Mouse (Mus musculus) B cell, adult 2 months (primary cell): ENCODE measurements around the gene Slc12a1.
A peak's percentile ranks its signal among the peaks of the same experiment; 100 is the strongest.
"Not testable (repeated sequence)": the region's sequence is repeated elsewhere in the genome, so short reads cannot be mapped to it uniquely, and the experiment has no call there.

Experiments used
- DNase-seq, 2 experiments: peaks; one replicate each; pipeline ENCODE4 v3.0.0; 2022

Gene Slc12a1

GRCm38 (mm10) chr2:125152388-125152787 lies at the start of gene Slc12a1:
Gene Slc12a1 (plus strand): TSS chr2:125152505.
- DNase-seq: no peak

DNA sequence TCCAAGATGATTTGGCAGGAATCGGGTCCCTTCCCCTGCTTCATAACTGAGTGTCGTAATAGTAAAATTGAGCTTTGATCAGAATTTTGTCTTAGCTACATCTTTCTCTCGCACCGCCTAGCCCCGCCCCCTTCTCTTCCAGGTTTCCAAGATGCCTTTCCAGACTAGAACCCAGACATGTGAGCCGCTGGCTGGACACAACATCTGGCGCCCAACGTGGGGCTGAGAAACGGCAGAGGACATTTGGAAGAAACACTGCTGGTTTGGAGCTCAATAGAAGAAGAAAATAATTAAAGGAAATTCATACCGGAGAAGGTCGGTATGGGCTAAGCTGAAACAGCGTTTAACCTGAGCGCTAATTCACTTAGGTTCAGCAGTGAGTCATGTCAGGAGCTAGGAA lies 47.8 kb upstream of the Slc12a1 start:
- not testable (repeated sequence) for DNase-seq

GRCm38 (mm10) chr2:125106536-125106935 lies 45.8 kb upstream of the Slc12a1 start:
- DNase-seq: not testable (repeated sequence)

GRCm38 (mm10) chr2:125119381-125120110 lies 32.8 kb upstream of the Slc12a1 start:
- no peak for DNase-seq

DNA sequence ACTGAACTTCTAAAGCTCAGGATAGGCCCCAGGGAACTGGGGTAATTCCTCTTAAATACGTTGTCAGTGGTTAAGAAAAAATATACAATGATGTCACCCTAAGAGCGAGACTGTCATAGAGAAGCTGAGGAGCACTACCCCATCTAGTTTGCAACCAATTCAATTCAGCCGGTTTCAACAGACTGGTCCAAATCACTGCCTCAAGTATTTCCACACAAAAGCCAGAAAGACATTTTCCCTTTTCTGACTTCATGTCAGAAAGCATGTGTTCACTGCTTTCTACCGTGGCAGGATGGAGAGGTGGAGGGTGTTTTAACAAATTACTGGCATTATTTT lies 30.0 kb upstream of the Slc12a1 start:
- DNase-seq: no peak

GRCm38 (mm10) chr2:125122624-125123476 lies 29.5 kb upstream of the Slc12a1 start:
- peak; percentile 55 to 64 for DNase-seq

DNA sequence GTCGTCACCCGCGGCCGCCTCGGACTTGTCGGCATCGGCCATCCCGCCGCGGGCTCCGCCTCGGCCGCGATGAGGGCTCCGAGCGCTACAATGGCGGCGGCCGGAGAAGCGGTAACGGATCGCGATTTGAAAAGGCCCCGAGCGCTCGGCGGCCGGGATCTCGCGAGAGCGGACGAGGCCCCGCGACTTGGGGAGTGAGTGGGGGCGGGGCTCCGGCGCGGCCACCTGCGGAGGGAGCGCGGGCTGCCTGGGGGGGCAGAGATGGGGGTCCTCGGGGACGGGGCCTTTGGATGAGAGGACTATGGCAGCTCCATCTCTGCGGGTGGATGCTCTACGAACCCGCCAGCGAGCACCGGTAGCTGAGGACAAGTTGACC lies 28.8 kb upstream of the Slc12a1 start, which contains the start of gene Myef2:
Myef2 (minus strand) TSS at position 185 of the 376 bp plus-strand sequence.
- peak; percentile 89 to 91 for DNase-seq

DNA sequence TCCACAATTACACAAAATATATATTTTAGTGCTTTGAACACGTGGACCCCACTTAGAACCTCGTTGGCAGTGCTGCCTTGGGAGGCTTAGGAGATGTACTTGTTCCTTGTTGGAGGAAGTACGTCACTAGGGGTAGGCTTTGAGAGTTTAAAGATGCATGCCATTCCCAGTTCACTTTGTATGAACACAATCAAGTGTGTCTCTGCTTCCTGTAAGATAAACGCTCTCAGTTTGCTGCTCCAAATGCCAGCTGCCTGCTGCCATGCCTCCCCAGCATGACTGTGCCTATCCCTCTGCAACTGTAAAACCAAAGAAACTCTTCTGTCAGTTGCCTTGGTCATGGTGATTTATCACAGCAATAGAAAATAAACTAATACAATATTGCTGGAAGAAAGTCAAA lies 26.5 kb upstream of the Slc12a1 start:
- no peak for DNase-seq

DNA sequence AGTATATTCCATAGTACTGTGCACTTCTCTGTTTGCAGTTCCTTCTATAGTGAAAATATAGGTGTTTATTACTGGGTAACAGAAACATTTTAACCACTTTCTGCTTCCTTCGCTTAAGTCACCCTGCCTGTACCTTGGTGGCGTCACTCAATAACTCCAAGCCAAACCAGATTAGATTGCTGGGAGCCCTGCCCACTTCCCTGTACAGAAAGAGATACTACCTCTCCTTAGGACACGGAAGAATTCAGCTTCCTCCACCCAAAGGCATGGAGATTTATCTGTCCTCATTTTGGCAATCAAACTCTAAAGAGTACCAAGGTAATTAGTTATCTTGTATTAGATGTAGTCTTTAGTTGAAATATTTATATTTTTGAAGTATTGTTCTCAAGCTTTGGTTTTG lies 25.5 kb upstream of the Slc12a1 start:
- DNase-seq: no peak

- no peak for DNase-seq
Observed at GRCm38 (mm10) chr2:125134113-125134512, 18.2 kb upstream of the Slc12a1 start.

DNA sequence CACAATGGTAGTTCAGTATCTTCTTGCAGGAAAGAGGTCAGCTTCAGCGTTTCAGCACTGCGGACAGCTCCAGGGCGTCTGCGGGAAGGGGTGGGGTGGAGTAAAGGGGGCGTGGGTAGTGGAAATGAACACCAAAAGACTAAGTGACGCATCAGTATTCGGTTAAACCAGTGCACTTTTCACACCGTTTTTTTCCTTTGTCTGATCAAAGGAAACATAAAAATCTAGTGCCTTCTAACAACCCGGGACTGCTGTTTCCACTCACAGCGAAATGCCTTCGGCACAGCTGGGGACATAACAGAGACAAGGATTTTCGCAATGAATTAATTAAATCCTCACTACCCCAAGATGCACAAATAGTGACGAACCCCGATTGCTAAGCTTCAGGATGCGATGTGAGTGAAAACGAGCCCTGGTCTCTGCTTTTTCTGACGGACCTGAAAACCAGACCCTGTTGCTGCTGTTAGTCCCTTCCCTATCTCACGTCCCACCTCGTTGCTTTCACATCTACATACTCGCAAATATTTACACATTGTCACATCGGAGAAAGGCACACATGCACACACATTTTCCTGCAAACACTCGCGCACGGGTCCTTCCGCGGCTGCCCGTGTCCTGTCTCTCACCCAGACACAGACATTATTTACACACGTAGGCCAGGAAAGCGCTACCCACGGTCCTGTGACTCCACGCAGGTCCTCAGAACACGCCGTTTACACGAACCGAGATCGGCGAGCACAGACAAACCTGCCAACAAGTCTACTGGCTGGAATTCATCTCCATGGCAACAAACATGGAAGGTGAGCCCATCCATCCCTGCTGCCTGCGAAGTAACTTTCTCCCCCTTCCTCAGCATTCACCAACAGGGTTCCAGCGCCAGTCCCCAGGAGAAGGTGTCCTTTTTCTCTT lies 16.1 kb upstream of the Slc12a1 start, which contains the start of gene Ctxn2:
Ctxn2 (plus strand) TSS at position 790 of the 909 bp plus-strand sequence.
- peak; percentile 70 to 74 for DNase-seq

DNA sequence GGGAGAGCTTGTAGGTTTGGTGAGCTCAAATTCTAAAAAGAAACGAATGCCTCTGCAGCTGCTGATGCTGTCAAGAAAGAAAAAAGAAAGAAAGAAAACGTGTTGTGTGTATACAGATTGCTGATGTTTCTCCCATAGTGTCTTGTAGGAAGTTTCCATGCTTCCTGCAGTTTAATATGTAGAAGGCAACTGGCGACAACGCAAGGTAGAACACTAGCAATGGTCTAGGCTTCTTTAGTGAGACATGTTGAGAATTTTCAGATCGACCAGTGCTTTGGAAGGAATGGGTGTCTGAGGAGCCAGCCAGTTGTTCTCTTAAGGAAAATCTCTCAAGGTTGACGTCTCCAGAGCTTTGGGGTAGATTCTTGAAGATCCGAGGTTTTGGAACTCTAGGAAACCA lies 15.5 kb upstream of the Slc12a1 start:
- DNase-seq: no peak

DNA sequence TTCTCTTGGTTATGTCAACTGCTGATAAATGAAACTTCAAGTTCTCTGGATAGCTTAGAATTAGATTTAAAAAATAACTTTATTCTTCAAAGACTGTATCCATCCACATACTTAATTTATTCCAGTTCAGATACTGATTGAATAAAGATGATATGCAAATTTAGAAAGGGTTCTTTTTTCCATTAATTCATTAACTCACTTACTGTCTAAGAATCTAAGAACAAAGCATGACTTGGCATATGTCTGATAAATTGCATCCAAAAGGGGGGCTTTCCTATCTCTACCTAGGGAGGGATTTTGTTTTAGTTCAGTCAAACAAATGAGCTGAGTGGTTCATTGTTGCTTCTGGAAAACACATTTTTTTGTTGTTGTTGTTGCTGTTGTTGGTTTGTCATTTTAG lies 10.0 kb upstream of the Slc12a1 start:
- no peak for DNase-seq

GRCm38 (mm10) chr2:125154294-125154693 lies 2.0 kb downstream of the Slc12a1 start:
- no peak for DNase-seq

GRCm38 (mm10) chr2:125155504-125155903 lies 3.2 kb downstream of the Slc12a1 start:
- DNase-seq: no peak

- no peak for DNase-seq
Observed at GRCm38 (mm10) chr2:125162012-125162470, 9.7 kb downstream of the Slc12a1 start.

DNA sequence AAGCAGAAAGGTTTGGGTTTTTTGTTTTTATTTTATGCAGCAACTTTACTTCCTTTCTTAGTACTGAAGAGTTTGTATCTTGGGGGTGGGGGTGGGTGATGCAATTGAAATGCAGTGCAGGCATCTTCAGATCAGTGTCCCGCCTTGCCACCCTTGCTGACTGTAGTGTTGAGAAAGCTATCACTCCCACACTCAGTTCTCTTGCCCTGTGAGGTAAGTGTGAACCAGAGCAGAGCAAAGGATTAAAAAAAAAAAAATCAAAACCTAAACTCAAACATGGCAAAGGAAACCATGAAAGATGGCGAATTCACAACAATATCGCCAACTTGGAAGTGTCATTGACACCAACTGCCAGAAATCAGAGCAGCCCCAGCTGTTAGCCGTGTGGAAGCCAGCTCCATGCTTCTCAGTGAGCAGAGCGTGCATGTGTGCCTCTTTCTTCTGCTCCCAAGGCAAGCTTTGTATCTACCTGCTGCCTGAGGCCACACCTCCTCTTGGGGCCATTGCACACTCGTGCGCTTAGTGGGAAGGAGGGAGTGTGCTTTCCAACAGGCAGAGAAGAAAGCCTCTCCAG lies 26.0 kb downstream of the Slc12a1 start:
- no peak for DNase-seq

DNA sequence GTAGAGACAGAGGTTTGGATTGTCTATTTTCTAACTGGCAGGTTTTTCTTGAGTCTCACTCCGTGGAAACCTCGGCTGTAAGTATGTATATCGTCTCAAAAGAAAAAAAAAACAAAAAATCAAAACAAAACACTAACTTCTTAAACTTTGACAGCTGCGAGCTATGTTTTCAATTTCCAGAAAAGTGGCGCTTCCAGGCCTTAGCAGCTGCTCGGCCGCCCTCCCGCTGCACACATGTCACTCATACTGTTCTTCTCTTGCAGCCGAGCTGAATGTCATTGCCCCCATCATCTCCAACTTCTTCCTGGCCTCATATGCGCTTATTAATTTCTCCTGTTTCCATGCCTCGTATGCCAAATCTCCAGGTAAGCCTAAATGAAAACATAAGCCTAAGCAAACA lies 35.6 kb downstream of the Slc12a1 start:
- no peak for DNase-seq

GRCm38 (mm10) chr2:125189197-125189596 lies 36.9 kb downstream of the Slc12a1 start:
- peak; percentile 63 for DNase-seq

- DNase-seq: no peak
Observed at GRCm38 (mm10) chr2:125192905-125193304, 40.6 kb downstream of the Slc12a1 start.

GRCm38 (mm10) chr2:125196771-125197170 lies 44.5 kb downstream of the Slc12a1 start:
- DNase-seq: no peak

GRCm38 (mm10) chr2:125208894-125209596 lies 56.7 kb downstream of the Slc12a1 start:
- DNase-seq: no peak
